Mouse (Mus musculus): Measurements from ENCODE around the gene Lpcat3. TPM values are rescaled to one million over a fixed set of nuclear protein-coding genes. Genes with fewer than 3 reads are reported as not detected.

Gene Lpcat3
- total and polyA plus RNA-seq, 3 experiments: 95.7 to 198 (median 147) TPM

DNA sequence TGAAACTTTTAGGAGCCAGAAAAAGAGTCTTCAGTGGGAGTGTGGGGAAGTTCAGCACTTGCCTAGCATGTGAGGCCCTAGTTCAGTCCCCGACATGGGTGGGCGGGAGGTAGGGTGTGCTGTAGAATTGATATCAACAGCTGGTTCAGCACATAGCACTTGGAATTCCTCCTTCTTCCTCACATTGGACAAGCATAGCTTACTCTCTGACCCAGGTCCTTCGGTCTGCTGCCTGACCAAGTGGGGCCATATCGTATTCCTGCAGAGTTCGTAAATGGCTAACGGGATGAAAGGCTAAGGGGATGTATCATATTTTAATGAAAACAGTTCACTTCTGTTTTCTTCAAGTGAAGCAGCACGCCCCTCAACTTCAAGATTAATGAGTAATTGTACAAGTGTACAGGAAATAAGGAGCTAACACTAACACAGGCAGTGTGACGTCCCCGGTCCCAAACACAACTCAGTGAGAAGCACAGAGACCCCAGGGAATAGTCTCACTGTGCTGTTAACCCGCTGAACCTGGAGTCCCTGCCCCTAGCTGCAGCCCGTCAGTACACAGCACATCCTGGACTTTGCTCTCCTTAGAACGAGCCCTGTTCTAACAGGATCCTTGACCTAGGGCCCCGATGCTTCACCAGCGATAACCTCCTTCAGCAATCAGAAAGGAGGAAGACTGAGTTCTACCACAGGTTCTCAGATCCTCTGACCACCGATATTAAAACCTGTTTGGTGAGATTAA is 30.6 kb downstream of the Lpcat3 start:
- H3K9me3 ChIP-seq (replicated peaks): no peaks in the 10 kb centered on the region

DNA sequence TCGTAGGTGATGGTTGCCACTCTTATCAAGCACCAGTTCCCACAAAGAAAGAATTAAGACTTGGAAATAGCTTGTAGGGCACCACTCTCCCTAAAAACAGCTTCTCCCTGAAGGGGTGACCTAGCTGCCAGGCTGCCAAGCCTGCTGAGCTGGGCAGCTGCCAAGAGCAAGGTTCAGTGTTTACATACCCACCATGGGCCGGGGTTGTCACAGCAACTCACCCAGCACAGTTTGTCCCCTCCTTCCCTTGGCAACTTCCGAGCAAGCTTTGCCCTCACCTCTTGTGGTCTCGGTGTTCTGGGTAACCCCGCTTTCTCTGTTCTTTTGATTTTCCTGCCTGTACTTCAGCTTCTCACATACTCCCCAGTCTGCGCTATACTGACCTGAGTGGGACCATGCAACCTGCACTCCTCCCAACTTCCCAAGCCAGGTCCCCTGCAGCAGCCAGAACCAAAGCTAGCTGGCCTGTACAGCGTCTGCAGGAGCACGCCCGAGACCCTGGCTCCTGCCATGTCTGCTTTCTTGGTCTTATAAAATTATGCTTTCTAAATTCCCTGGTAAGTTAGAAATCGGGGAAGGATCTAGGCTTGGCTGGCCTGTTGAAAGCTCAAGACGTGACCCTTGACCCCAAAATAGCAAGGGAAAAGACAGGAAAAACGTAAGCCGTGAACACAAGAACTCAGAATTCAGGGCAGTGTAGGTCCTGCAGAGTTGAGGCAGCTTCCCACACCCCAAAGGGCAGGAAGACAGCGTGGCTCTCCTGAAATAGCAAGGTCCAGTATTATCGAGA is 31.5 kb downstream of the Lpcat3 start:
- Histone ChIP-seq H3K9me3 (replicated peaks) (no peaks in the 10 kb centered on the region), H3K4me1 (ENCODE audit: insufficient read depth, low read depth, low read length) (peaks cover 40% of the 10 kb centered on the region), H3K4me3 (ENCODE audit: low read depth, low read length) (no peak overlapping the region), H3K27me3 (ENCODE audit: insufficient read depth, low read length) (no peaks in the 10 kb centered on the region), H3K36me3 (replicated peaks) (peaks cover 88% of the 10 kb centered on the region)
- TF ChIP-seq GATA1 (IDR thresholded peaks at IDR 0.05; ENCODE audit: borderline replicate concordance, low read length) (no peak), POLR2AphosphoS5 (IDR thresholded peaks at IDR 0.05; ENCODE audit: insufficient replicate concordance, low read depth, low read length) (no peak), CTCF (IDR thresholded peaks at IDR 0.05; ENCODE audit: low read depth, low read length) (no peak), TAL1 (conservative IDR thresholded peaks at IDR 0.05; ENCODE audit: low read depth, low read length) (no peak), GATA2 (IDR thresholded peaks at IDR 0.05; ENCODE audit: borderline replicate concordance, low read depth, low read length) (no peak)
- ATAC-seq (ENCODE audit: extremely low read depth, insufficient number of reproducible peaks, low FRiP score, poor library complexity, severe bottlenecking) (no peak), DNase-seq (ENCODE audit: low spot score) (no peak)

More for the DNA sequence above, 30.6 kb downstream of the Lpcat3 start:
- no peaks in the 10 kb centered on the region for H3K27me3 ChIP-seq (ENCODE audit: insufficient read depth, low read length)
- H3K4me3 ChIP-seq (ENCODE audit: low read depth, low read length): no peak overlapping the region
- DNase-seq (ENCODE audit: low spot score) (no peak), ATAC-seq (ENCODE audit: extremely low read depth, insufficient number of reproducible peaks, low FRiP score, poor library complexity, severe bottlenecking) (no peak)
- H3K4me1 ChIP-seq (ENCODE audit: insufficient read depth, low read depth, low read length): peaks cover 43% of the 10 kb centered on the region
- peaks cover 87% of the 10 kb centered on the region for H3K36me3 ChIP-seq (replicated peaks)
- TF ChIP-seq GATA1 (IDR thresholded peaks at IDR 0.05; ENCODE audit: borderline replicate concordance, low read length) (no peak), POLR2AphosphoS5 (IDR thresholded peaks at IDR 0.05; ENCODE audit: insufficient replicate concordance, low read depth, low read length) (no peak), CTCF (IDR thresholded peaks at IDR 0.05; ENCODE audit: low read depth, low read length) (no peak), GATA2 (IDR thresholded peaks at IDR 0.05; ENCODE audit: borderline replicate concordance, low read depth, low read length) (no peak), TAL1 (conservative IDR thresholded peaks at IDR 0.05; ENCODE audit: low read depth, low read length) (no peak)

DNA sequence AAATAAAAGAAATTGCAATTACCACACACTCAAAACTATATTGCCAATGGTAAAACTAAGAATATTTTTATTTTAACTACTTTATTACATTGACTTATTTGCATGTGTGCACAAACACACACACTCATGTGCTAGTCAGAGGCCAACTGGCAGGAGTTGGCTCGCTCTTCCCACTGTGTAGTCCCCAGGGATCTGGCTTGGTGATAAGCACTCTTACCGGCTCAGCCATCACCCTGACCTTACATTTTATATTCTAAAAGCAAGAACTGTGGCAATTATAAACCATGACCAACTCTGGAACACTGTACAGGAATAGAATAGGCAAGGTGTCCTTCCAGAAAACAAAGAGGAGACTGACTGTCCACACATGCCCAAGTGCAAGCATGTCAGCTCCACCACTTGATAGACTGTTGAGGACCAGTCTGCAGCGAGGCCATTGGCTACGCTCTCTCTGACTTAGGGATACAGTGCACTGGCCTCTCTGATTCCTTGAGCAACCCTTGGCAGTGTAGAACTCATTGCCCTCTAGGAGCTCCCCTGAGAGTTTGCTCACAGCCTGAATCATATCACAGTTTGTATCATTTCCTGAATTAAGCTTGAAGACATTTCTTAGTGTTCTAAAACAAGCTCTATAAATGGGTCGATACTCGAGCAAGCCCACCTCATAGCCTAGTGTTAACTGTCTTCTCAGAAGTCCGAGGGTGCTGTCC is 33.8 kb downstream of the Lpcat3 start:
- peaks cover 94% of the 10 kb centered on the region for H3K36me3 ChIP-seq (replicated peaks)
- ATAC-seq (ENCODE audit: extremely low read depth, insufficient number of reproducible peaks, low FRiP score, poor library complexity, severe bottlenecking): no peak
- no peak for DNase-seq (ENCODE audit: low spot score)

DNA sequence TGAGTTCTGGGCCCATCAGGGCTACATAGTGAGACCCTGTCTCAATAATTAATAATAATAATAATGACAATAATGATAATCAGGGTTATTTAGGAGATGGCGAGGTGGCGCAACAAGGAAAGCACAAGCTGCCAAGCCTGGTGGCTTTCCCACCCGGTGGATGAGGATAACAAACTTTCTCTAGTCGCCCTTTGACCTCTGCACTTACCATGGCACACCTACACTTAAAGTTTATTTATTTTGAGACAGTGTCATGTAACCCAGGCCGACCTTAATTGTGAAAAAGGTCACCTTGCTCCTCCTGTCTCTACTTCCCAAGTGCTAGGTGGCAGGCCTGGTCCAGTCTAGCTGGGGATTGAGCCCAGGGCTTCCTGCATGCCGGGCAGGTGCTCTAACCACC is 35.9 kb downstream of the Lpcat3 start:
- Histone ChIP-seq H3K9me3 (replicated peaks) (no peaks in the 10 kb centered on the region), H3K27me3 (ENCODE audit: insufficient read depth, low read length) (no peaks in the 10 kb centered on the region), H3K36me3 (replicated peaks) (peaks cover 97% of the 10 kb centered on the region), H3K4me1 (ENCODE audit: insufficient read depth, low read depth, low read length) (peaks cover 54% of the 10 kb centered on the region), H3K4me3 (ENCODE audit: low read depth, low read length) (no peak overlapping the region)
- ATAC-seq (ENCODE audit: extremely low read depth, insufficient number of reproducible peaks, low FRiP score, poor library complexity, severe bottlenecking) (no peak), DNase-seq (ENCODE audit: low spot score) (no peak)
- TF ChIP-seq CTCF (IDR thresholded peaks at IDR 0.05; ENCODE audit: low read depth, low read length): no peak
- no peak for TF ChIP-seq GATA1 (IDR thresholded peaks at IDR 0.05; ENCODE audit: borderline replicate concordance, low read length)
- TF ChIP-seq TAL1 (conservative IDR thresholded peaks at IDR 0.05; ENCODE audit: low read depth, low read length): no peak
- no peak for TF ChIP-seq POLR2AphosphoS5 (IDR thresholded peaks at IDR 0.05; ENCODE audit: insufficient replicate concordance, low read depth, low read length)
- no peak for TF ChIP-seq GATA2 (IDR thresholded peaks at IDR 0.05; ENCODE audit: borderline replicate concordance, low read depth, low read length)

More for the DNA sequence above, 33.8 kb downstream of the Lpcat3 start:
- no peak for TF ChIP-seq GATA1 (IDR thresholded peaks at IDR 0.05; ENCODE audit: borderline replicate concordance, low read length)
- H3K27me3 ChIP-seq (ENCODE audit: insufficient read depth, low read length): no peaks in the 10 kb centered on the region
- H3K4me1 ChIP-seq (ENCODE audit: insufficient read depth, low read depth, low read length): peaks cover 54% of the 10 kb centered on the region
- H3K4me3 ChIP-seq (ENCODE audit: low read depth, low read length): no peak overlapping the region
- no peaks in the 10 kb centered on the region for H3K9me3 ChIP-seq (replicated peaks)

DNA sequence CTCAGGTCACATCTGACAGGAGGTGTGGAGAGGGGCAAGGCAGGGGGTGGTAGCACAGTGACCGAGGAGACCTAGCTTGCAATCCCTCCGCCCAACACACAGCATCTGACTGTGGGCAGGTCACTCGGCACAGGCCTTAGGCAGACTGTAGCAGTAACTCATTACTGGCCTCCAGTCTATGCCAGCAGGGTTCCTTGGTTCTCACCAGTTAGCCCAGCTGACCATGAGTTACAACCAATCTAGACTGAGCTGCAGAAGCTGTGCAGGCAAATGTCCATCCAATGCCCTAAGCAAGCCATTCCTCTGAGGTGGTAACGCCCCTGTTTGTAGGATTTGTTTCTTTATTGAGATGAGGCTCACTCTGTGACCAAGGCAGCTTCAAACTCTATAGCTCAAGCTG is 36.5 kb downstream of the Lpcat3 start:
- H3K36me3 ChIP-seq (replicated peaks): peaks cover 97% of the 10 kb centered on the region
- H3K4me1 ChIP-seq (ENCODE audit: insufficient read depth, low read depth, low read length): peaks cover 53% of the 10 kb centered on the region
- H3K4me3 ChIP-seq (ENCODE audit: low read depth, low read length): no peak overlapping the region
- no peaks in the 10 kb centered on the region for H3K27me3 ChIP-seq (ENCODE audit: insufficient read depth, low read length)
- no peak for DNase-seq (ENCODE audit: low spot score)
- no peak for ATAC-seq (ENCODE audit: extremely low read depth, insufficient number of reproducible peaks, low FRiP score, poor library complexity, severe bottlenecking)
- TF ChIP-seq GATA1 (IDR thresholded peaks at IDR 0.05; ENCODE audit: borderline replicate concordance, low read length): no peak
- TF ChIP-seq POLR2AphosphoS5 (IDR thresholded peaks at IDR 0.05; ENCODE audit: insufficient replicate concordance, low read depth, low read length): no peak
- TF ChIP-seq TAL1 (conservative IDR thresholded peaks at IDR 0.05; ENCODE audit: low read depth, low read length): no peak
- no peak for TF ChIP-seq CTCF (IDR thresholded peaks at IDR 0.05; ENCODE audit: low read depth, low read length)
- no peak for TF ChIP-seq GATA2 (IDR thresholded peaks at IDR 0.05; ENCODE audit: borderline replicate concordance, low read depth, low read length)
- no peaks in the 10 kb centered on the region for H3K9me3 ChIP-seq (replicated peaks)
